Mouse (Mus musculus): Measurements from ENCODE around the gene Acer2. TPM values are rescaled to one million over a fixed set of nuclear protein-coding genes. Genes with fewer than 3 reads are reported as not detected.

Acer2 gene
- total and polyA plus RNA-seq, 3 experiments: 0.35 to 0.84 TPM; not detected in 1

DNA sequence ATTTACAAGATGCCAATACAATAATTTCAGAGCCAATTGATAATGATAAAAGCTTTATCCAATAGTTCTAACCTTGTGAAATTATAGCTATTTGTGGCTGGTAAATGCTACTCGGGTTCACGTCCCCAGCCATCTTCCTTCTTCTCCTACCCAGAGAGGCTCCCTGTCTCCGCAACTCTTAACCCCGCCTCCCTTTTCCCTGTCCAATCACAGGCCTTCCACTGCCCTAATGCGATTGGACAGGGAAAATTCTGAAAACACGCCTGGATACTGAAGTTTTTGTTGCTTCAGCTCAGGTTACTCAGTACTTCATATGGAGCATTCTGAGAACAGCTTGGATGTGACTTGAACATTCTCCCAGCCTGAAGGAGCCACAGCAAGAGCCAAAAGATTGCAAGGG, 69.1 kb downstream of the Acer2 start:
- Histone ChIP-seq H3K79me2 (ENCODE audit: control insufficient read depth, insufficient read depth, low read length, poor library complexity) (no peaks in the 10 kb centered on the region), H3K9ac (ENCODE audit: control insufficient read depth, low read depth, low read length, poor library complexity, severe bottlenecking) (no peak overlapping the region), H3K27ac (ENCODE audit: control insufficient read depth, low read depth, low read length) (no peak overlapping the region), H3K27me3 (ENCODE audit: control insufficient read depth in 1 of 2, insufficient read depth in 2 of 2, low read length in 2 of 2) (peaks cover 0 to 3% of the 10 kb centered on the region in 2 experiments; a peak in 1 of 4 replicates), H3K4me3 (ENCODE audit: control insufficient read depth in 1 of 2, insufficient read depth in 1 of 2, low read depth in 2 of 2, low read length in 2 of 2) (0 out of 4 replicates have a peak overlapping the region, but pooled peaks of 1 of the 2 experiments have one; percentile 15), H3K36me3 (ENCODE audit: control insufficient read depth in 1 of 2, insufficient read depth in 2 of 2, low read length in 2 of 2) (no peaks in the 10 kb centered on the region), H3K4me1 (ENCODE audit: control insufficient read depth in 1 of 2, insufficient read depth in 2 of 2, low read length in 2 of 2) (no peaks in the 10 kb centered on the region), H3K9me3 (replicated peaks; ENCODE audit: insufficient read depth, low read length) (no peaks in the 10 kb centered on the region)
- TF ChIP-seq USF1 (IDR thresholded peaks at IDR 0.05; ENCODE audit: low read depth, low read length) (no peak), BHLHE40 (IDR thresholded peaks at IDR 0.05; ENCODE audit: borderline replicate concordance, low read depth, low read length) (no peak), TBP (IDR thresholded peaks at IDR 0.05; ENCODE audit: low read depth, low read length) (no peak), MEF2A (IDR thresholded peaks at IDR 0.05; ENCODE audit: extremely low read depth, insufficient replicate concordance, low read depth, low read length, poor library complexity, severe bottlenecking) (no peak), MYC (IDR thresholded peaks at IDR 0.05; ENCODE audit: low read depth, low read length) (no peak), ETS1 (IDR thresholded peaks at IDR 0.05; ENCODE audit: low read depth, low read length) (no peak), MAX (IDR thresholded peaks at IDR 0.05; ENCODE audit: low read length) (no peak), MAZ (IDR thresholded peaks at IDR 0.05; ENCODE audit: low read depth, low read length) (no peak), POLR2A (IDR thresholded peaks at IDR 0.05; ENCODE audit: control insufficient read depth in 1 of 2, insufficient read depth in 1 of 2, low read depth in 1 of 2, low read length in 2 of 2, poor library complexity in 1 of 2) (no peak), E2F4 (IDR thresholded peaks at IDR 0.05; ENCODE audit: borderline replicate concordance, low read depth, low read length) (no peak), UBTF (IDR thresholded peaks at IDR 0.05; ENCODE audit: borderline replicate concordance, insufficient read depth, low read depth, low read length) (no peak), RCOR1 (IDR thresholded peaks at IDR 0.05; ENCODE audit: low read depth, low read length) (no peak), GATA1 (IDR thresholded peaks at IDR 0.05; ENCODE audit: low read depth, low read length) (no peak), KAT2A (conservative IDR thresholded peaks at IDR 0.05; ENCODE audit: low read depth, low read length) (no peak), ZMIZ1 (IDR thresholded peaks at IDR 0.05; ENCODE audit: low read depth, low read length) (no peak), MAFK (IDR thresholded peaks at IDR 0.05; ENCODE audit: borderline replicate concordance, low read depth, low read length) (no peak), NELFE (IDR thresholded peaks at IDR 0.05; ENCODE audit: low read depth, low read length) (no peak), TCF12 (IDR thresholded peaks at IDR 0.05; ENCODE audit: low read depth, low read length) (no peak), CHD1 (IDR thresholded peaks at IDR 0.05; ENCODE audit: low read depth, low read length) (no peak), NRF1 (IDR thresholded peaks at IDR 0.05; ENCODE audit: insufficient read depth, low read depth, low read length, poor library complexity, severe bottlenecking) (no peak)
- peak; percentile 23 for DNase-seq (ENCODE audit: low read depth, low spot score)

DNA sequence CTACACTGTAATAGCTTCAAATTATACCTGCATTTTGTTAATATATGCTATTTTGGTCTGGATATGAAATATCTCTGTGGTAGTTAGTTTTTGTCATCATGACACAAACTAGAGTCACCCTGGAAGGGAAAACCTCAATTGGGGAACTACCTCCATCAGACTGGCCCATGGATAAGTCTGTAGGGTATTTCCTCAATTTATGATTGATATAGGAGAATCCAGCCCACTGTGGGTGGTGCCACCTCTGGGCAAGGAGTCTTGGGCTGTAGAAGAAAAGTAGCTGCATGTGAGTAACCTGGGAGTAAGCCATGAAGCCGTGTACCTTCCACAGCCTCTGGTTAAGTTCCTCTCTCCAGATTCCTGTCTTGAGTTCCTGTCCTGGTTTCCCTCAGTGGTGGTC, 74.6 kb downstream of the Acer2 start:
- Histone ChIP-seq H3K79me2 (ENCODE audit: control insufficient read depth, insufficient read depth, low read length, poor library complexity) (no peaks in the 10 kb centered on the region), H3K27me3 (ENCODE audit: control insufficient read depth in 1 of 2, insufficient read depth in 2 of 2, low read length in 2 of 2) (peaks cover 0 to 3% of the 10 kb centered on the region in 2 experiments; a peak in 1 of 4 replicates), H3K9ac (ENCODE audit: control insufficient read depth, low read depth, low read length, poor library complexity, severe bottlenecking) (no peak overlapping the region), H3K4me3 (ENCODE audit: control insufficient read depth in 1 of 2, insufficient read depth in 1 of 2, low read depth in 2 of 2, low read length in 2 of 2) (no peak overlapping the region), H3K9me3 (replicated peaks; ENCODE audit: insufficient read depth, low read length) (no peaks in the 10 kb centered on the region), H3K27ac (ENCODE audit: control insufficient read depth, low read depth, low read length) (no peak overlapping the region), H3K36me3 (ENCODE audit: control insufficient read depth in 1 of 2, insufficient read depth in 2 of 2, low read length in 2 of 2) (no peaks in the 10 kb centered on the region), H3K4me1 (ENCODE audit: control insufficient read depth in 1 of 2, insufficient read depth in 2 of 2, low read length in 2 of 2) (no peaks in the 10 kb centered on the region)
- TF ChIP-seq BHLHE40 (IDR thresholded peaks at IDR 0.05; ENCODE audit: borderline replicate concordance, low read depth, low read length) (no peak), EP300 (IDR thresholded peaks at IDR 0.05; ENCODE audit: low read depth in 1 of 2, low read length in 2 of 2) (peak in 1 of 2 experiments; percentile 13; a peak in 1 of 4 replicates)
- DNase-seq (ENCODE audit: low read depth, low spot score): peak; percentile 46
